Mouse (Mus musculus) E14TG2a.4 (cell line): ENCODE measurements around the gene Acot6.

Experiments
- CTCF ChIP-seq: conservative IDR thresholded peaks from 2 replicates; pipeline ENCODE4 v1.5.1; 2014; ENCODE audit warnings: low read length
- POU5F1 ChIP-seq: IDR thresholded peaks from 2 replicates; pipeline ENCODE4 v1.6.1; 2014; ENCODE audit warnings: low read length, borderline replicate concordance

DNA sequence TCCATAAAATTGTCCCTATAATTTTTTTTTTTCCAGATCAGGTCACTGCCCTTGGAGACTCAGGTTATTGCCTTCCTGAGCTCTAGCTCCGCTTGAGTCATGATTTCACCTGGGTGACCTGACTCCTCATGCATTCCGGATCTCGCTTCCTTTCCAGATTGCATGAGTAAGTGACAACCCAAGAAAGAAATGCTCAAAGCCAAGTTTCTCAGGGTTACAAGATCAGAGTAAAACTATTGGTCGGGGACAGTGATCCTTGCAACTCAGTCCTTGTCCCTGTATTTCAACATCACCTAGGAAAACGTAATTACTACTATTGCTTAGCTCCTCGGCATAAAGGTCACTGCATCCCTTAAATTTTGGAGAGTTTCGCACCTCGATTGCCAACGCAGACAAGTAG lies 31.5 kb upstream of the Acot6 start, which contains the start of gene Acot5:
- TF ChIP-seq CTCF (no peak), POU5F1 (no peak)
